Mouse (Mus musculus) heart, adult 2 months (tissue): ENCODE data around the gene Gabrb1. TPM values are rescaled to one million over a fixed set of nuclear protein-coding genes. Genes with fewer than 3 reads are reported as not detected.

Experiments used
- DNase-seq, 2 experiments: peaks; one replicate each; pipeline ENCODE4 v3.0.0; 2021
- H3K27ac ChIP-seq: fragments of 200-600 bp; 2 replicates; pipeline ENCODE4 v1.8.1; 2022
- H3K27me3 ChIP-seq: fragments of 200-500 bp; 2 replicates; pipeline ENCODE4 v1.6.1; 2012; ENCODE audit warnings: mild to moderate bottlenecking, low read length, inconsistent platforms, mixed read lengths; ENCODE audit not compliant: control insufficient read depth, insufficient read depth
- H3K36me3 ChIP-seq: fragments of 200-500 bp; 2 replicates; pipeline ENCODE4 v1.6.1; 2012; ENCODE audit warnings: low read length, inconsistent platforms; ENCODE audit not compliant: control insufficient read depth, insufficient read depth
- H3K4me1 ChIP-seq: fragments of 200-500 bp; 2 replicates; pipeline ENCODE4 v1.6.1; 2011; ENCODE audit warnings: low read length; ENCODE audit not compliant: control insufficient read depth, insufficient read depth
- H3K4me3 ChIP-seq: fragments of 200-600 bp; 2 replicates; pipeline ENCODE4 v1.8.1; 2022
- H3K79me2 ChIP-seq: fragments of 200-500 bp; replicated peaks from 2 replicates; pipeline ENCODE4 v1.6.1; 2012; ENCODE audit warnings: mild to moderate bottlenecking, inconsistent platforms, low read length, moderate library complexity, mixed read lengths; ENCODE audit not compliant: control insufficient read depth, insufficient read depth
- H3K9ac ChIP-seq: fragments of 200-500 bp; 2 replicates; pipeline ENCODE4 v1.6.1; 2012; ENCODE audit warnings: low read depth, mild to moderate bottlenecking, control low read depth, inconsistent platforms, low read length, mixed read lengths
- CTCF ChIP-seq: fragments of 200-600 bp; IDR thresholded peaks from 2 replicates; pipeline ENCODE4 v1.8.1; 2022; ENCODE audit warnings: antibody characterized with exemption, mild to moderate bottlenecking, moderate library complexity
- EP300 ChIP-seq: fragments of 200-500 bp; IDR thresholded peaks from 2 replicates; pipeline ENCODE4 v1.6.1; 2011; ENCODE audit warnings: low read depth, low read length, control low read depth; ENCODE audit not compliant: insufficient read depth
- POLR2A ChIP-seq: fragments of 200-500 bp; IDR thresholded peaks from 2 replicates; pipeline ENCODE4 v1.6.1; 2011; ENCODE audit warnings: mild to moderate bottlenecking, low read depth, low read length, control low read depth; ENCODE audit not compliant: insufficient read depth
- WGBS: fragments of 180-500 bp; shearing (Covaris S2); methylation state at CpG from one replicate; pipeline ENCODE4 v1.1.7; 2018; 5-methylcytosine and 5-hydroxymethylcytosine counted together
- intact Hi-C: fragments of 180-260 bp; cut with DNase I; formaldehyde crosslinking; loops from one replicate; pipeline ENCODE4 v1.15.1; 2025
- polyA plus RNA-seq: library from polyadenylated mRNA; depleted of rRNA; stranded (reverse); fragments of >200 nt; gene quantifications from 2 replicates; pipeline ENCODE4 v1.2.3, GENCODE M21; 2012
- total RNA-seq, 2 experiments: library from RNA; stranded (reverse); gene quantifications; 2 replicates each; pipeline ENCODE4 v1.2.3; 2021

Gene Gabrb1
- total and polyA plus RNA-seq, 3 experiments, result not detected

DNA sequence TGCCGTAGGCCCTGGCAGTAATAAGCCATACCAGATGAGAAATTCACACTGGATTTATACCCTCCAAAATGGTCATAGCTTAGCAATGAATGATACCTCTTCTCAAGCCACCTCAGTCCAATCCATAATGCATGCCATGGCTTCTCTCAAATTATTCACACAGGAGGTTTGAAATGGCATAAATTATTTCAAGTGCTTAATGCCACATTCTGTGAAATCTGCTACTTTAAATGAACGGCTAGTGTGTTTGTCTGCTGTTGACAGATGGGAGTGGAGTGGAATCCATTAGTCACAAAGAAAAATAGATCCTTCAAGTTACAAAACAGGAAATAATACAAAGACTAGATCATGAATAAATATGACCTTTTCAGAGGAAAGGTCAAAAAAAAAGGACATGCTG lies 272.1 kb downstream of the Gabrb1 start:
- intact Hi-C loops, result no loop called here
- TF ChIP-seq POLR2A, result no peak
- no peak for TF ChIP-seq EP300
- TF ChIP-seq CTCF, result no peak
- Histone ChIP-seq H3K4me1 (no peaks in the 10 kb centered on the region), H3K9ac (no peak overlapping the region), H3K27me3 (no peaks in the 10 kb centered on the region), H3K27ac (no peak overlapping the region), H3K36me3 (no peaks in the 10 kb centered on the region), H3K4me3 (no peak overlapping the region), H3K79me2 (no peaks in the 10 kb centered on the region)
- WGBS, result 64% methylated on average over 2 of the region's 2 CpGs
- DNase-seq, result no peak

DNA sequence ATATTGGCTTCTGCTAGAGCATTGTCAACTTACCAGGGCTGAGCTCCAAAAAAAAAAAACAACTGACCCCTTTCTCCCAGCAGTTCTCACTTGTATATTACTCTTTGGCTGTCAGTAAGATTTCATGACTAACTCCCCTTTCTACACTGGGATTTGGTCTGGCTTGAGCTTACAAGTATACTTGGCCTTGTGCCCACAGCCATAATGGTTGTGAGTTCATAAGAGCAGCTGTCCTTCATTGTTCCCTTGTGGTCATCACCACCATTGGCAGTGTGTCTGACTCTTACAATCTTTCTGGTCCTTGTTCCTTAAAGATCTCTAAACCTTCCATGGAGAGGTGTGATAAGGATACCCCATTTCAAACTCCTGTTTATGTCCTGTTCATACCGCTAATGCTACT lies 293.5 kb downstream of the Gabrb1 start:
- Histone ChIP-seq H3K27ac (no peak overlapping the region), H3K9ac (no peak overlapping the region), H3K4me1 (no peaks in the 10 kb centered on the region), H3K36me3 (no peaks in the 10 kb centered on the region), H3K27me3 (no peaks in the 10 kb centered on the region), H3K4me3 (no peak overlapping the region), H3K79me2 (no peaks in the 10 kb centered on the region)
- intact Hi-C loops, result no loop called here
- WGBS, result 76% methylated on average over 1 of the region's 1 CpGs
- TF ChIP-seq CTCF, result no peak
- no peak for TF ChIP-seq POLR2A
- no peak for TF ChIP-seq EP300
- no peak for DNase-seq

- TF ChIP-seq CTCF, result no peak
- TF ChIP-seq EP300, result no peak
- TF ChIP-seq POLR2A, result no peak
- no peak overlapping the region for H3K9ac ChIP-seq
- H3K36me3 ChIP-seq, result no peaks in the 10 kb centered on the region
- no peaks in the 10 kb centered on the region for H3K27me3 ChIP-seq
- H3K4me3 ChIP-seq, result no peak overlapping the region
- DNase-seq, result no peak
- H3K27ac ChIP-seq, result no peak overlapping the region
- no peaks in the 10 kb centered on the region for H3K4me1 ChIP-seq
- intact Hi-C loops, result no loop called here
- 58% methylated on average over 5 of the region's 5 CpGs for WGBS
- H3K79me2 ChIP-seq, result no peaks in the 10 kb centered on the region
Measured at GRCm38 (mm10) chr5:71955070-71955685, 297.3 kb downstream of the Gabrb1 start.

DNA sequence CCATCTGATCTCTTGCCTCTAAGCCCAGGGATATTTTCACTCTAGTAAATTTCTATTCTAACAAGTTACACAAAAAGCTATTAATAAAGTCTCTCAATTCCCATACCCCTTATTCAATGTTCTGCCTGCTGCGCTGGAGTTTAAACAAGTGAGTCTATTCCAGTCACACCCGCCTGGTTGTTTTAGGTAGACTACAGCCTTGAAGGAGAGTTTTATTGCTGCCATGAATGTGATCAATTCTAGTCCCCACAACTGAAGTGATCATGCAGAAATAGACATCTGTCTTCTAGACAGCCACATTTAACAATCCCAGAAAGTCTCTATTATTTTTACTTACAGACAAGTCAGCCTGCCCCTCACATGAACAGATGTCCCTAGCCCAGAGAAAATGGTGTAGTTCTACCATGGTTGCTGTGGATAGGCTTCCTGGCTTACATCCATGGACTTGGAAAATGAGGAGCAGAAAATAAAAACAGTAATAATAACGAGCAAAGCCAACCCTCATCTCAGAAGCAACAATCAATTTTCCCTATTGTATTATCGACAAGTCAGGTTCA lies 307.0 kb downstream of the Gabrb1 start:
- H3K4me3 ChIP-seq, result no peak overlapping the region
- no peaks in the 10 kb centered on the region for H3K27me3 ChIP-seq
- no peak overlapping the region for H3K9ac ChIP-seq
- H3K79me2 ChIP-seq, result no peaks in the 10 kb centered on the region
- H3K27ac ChIP-seq, result no peak overlapping the region
- intact Hi-C loops, result no loop called here
- no peaks in the 10 kb centered on the region for H3K36me3 ChIP-seq
- H3K4me1 ChIP-seq, result no peaks in the 10 kb centered on the region
- WGBS, result 73% methylated on average over 4 of the region's 4 CpGs
- no peak for TF ChIP-seq EP300
- no peak for TF ChIP-seq POLR2A
- DNase-seq, result no peak

DNA sequence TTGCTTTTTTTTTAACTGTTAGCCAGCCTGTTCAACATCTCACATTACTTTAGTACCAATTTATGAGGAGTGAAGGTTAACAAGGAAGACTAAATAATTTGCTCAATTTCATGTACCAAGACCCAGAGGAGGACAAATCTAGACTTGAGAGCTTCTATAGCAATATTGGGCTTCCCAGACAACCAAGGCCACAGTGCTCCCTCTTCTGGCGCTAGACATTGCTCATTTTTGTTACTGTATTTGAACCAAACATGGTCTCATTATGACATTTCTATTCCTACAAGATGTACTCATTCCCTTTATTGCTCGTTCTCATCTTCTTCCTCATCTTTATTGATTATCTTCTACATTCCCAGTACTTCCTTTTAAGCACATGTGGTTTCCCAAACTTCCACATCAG lies 307.6 kb downstream of the Gabrb1 start:
- no peak overlapping the region for H3K4me3 ChIP-seq
- intact Hi-C loops, result no loop called here
- H3K27me3 ChIP-seq, result no peaks in the 10 kb centered on the region
- TF ChIP-seq POLR2A (no peak), EP300 (no peak), CTCF (no peak)
- no peaks in the 10 kb centered on the region for H3K79me2 ChIP-seq
- H3K4me1 ChIP-seq, result no peaks in the 10 kb centered on the region
- no peak overlapping the region for H3K27ac ChIP-seq
- H3K9ac ChIP-seq, result no peak overlapping the region
- WGBS, result 63% methylated on average over 2 of the region's 2 CpGs
- no peaks in the 10 kb centered on the region for H3K36me3 ChIP-seq
- DNase-seq, result no peak

DNA sequence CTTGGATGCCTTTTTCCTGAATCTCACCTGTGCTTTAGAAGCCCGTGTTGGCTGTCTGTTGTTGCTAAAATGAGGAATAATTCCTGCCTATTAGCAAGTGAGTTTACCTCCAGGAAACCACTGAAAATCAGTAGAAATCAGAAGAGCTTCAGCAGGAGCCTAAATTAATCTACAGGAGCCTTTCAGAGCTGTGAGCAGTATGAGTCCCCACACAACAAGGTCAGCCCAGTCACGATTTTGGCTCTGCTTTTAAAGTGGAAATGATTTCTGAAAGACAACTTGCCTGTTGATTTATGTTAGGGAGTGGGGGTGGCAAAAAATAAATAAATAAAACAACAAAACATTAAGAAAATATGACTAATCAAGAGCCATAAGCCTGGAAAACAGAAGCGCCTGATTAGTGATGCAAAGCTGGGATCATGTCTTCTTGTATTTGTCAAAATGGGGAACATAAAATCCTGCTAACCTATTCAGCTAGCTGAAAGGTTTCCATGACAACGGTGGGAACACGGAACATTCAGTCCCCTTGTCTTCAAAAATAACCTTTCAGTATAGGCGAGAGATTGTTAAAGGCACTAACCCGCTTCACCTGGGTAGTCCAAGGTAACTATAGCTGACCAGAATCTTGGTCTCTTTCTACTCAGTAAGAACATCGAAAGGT lies 312.4 kb downstream of the Gabrb1 start:
- Histone ChIP-seq H3K27ac (no peak overlapping the region), H3K27me3 (no peaks in the 10 kb centered on the region), H3K4me1 (no peaks in the 10 kb centered on the region), H3K36me3 (no peaks in the 10 kb centered on the region), H3K4me3 (no peak overlapping the region), H3K9ac (no peak overlapping the region), H3K79me2 (no peaks in the 10 kb centered on the region)
- no peak for TF ChIP-seq POLR2A
- no peak for TF ChIP-seq CTCF
- TF ChIP-seq EP300, result no peak
- intact Hi-C loops, result no loop called here
- WGBS, result 70% methylated on average over 8 of the region's 8 CpGs
- no peak for DNase-seq
